Mouse (Mus musculus) intestine, embryonic 16.5 days (tissue): ENCODE measurements around the gene Cfap54. TPM values are rescaled to one million over a fixed set of nuclear protein-coding genes. Genes with fewer than 3 reads are reported as not detected.
A peak's percentile ranks its signal among the peaks of the same experiment; 100 is the strongest.

Source experiments
- ATAC-seq: fragments of 200-750 bp; cut with Nextera tagmentation; 2 replicates; pipeline ENCODE4 v1.8.0; 2017; ENCODE audit warnings: moderate TSS enrichment, moderate library complexity
- H3K27ac ChIP-seq: fragments of 300-500 bp; sonication (generic); 2 replicates; pipeline ENCODE4 v1.5.1; 2014; ENCODE audit warnings: mild to moderate bottlenecking, low read length
- H3K27me3 ChIP-seq: fragments of 300-500 bp; sonication (generic); replicated peaks from 2 replicates; pipeline ENCODE4 v1.6.1; 2014; ENCODE audit warnings: low read length, control low read depth, mixed read lengths; ENCODE audit not compliant: control insufficient read depth, insufficient read depth
- H3K36me3 ChIP-seq: fragments of 300-500 bp; sonication (generic); 2 replicates; pipeline ENCODE4 v1.6.1; 2014; ENCODE audit warnings: low read length, control low read depth; ENCODE audit not compliant: control insufficient read depth, insufficient read depth
- H3K4me1 ChIP-seq: fragments of 300-500 bp; sonication (generic); 2 replicates; pipeline ENCODE4 v1.6.1; 2014; ENCODE audit warnings: low read length, control low read depth, mixed read lengths; ENCODE audit not compliant: control insufficient read depth, insufficient read depth
- H3K4me2 ChIP-seq: fragments of 300-500 bp; sonication (generic); 2 replicates; pipeline ENCODE4 v1.6.1; 2014; ENCODE audit warnings: low read depth, low read length, control low read depth
- H3K4me3 ChIP-seq: fragments of 300-500 bp; sonication (generic); 2 replicates; pipeline ENCODE4 v1.5.1; 2014; ENCODE audit warnings: mild to moderate bottlenecking, low read length
- H3K9ac ChIP-seq: fragments of 300-500 bp; sonication (generic); 2 replicates; pipeline ENCODE4 v1.6.1; 2014; ENCODE audit warnings: low read depth, low read length
- H3K9me3 ChIP-seq: fragments of 300-500 bp; sonication (generic); 2 replicates; pipeline ENCODE4 v1.6.1; 2016; ENCODE audit warnings: low read length, control low read depth; ENCODE audit not compliant: control insufficient read depth
- WGBS: fragments of 180-500 bp; shearing (Covaris S2); extraction: QIAGEN DNeasy Blood & Tissue Kit; methylation state at CpG from one replicate; pipeline ENCODE4 v1.1.7; 2014; 5-methylcytosine and 5-hydroxymethylcytosine counted together
- polyA plus RNA-seq: library from polyadenylated mRNA; unstranded; fragments of >200 nt; fragmentation: Nextera tagmentation; extraction: Ambion mirVana; gene quantifications from 2 replicates; pipeline ENCODE4 v1.2.1, GENCODE M21; 2015

Cfap54 gene
- polyA plus RNA-seq, 1 experiment from 2014 or later: 0.09 TPM

- no peak overlapping the region for H3K4me3 ChIP-seq
- H3K27me3 ChIP-seq: no peaks in the 10 kb centered on the region
- no peak overlapping the region for H3K9ac ChIP-seq
- H3K4me1 ChIP-seq: no peaks in the 10 kb centered on the region; the same call in 1 of the 2 replicates
- no peak overlapping the region for H3K27ac ChIP-seq
- no peaks in the 10 kb centered on the region for H3K36me3 ChIP-seq
- H3K9me3 ChIP-seq: no peaks in the 10 kb centered on the region
- no peak overlapping the region for H3K4me2 ChIP-seq
- WGBS: 85% methylated on average over 7 of the region's 7 CpGs
- ATAC-seq: no peak
Observed at GRCm38 (mm10) chr10:93087504-93087903, 6.1 kb upstream of the Cfap54 start.

- WGBS: 63% methylated on average over 8 of the region's 8 CpGs
- no peak for ATAC-seq
Observed at GRCm38 (mm10) chr10:93083963-93084340, 2.5 kb upstream of the Cfap54 start.

GRCm38 (mm10) chr10:93083198-93083962 lies 2.0 kb upstream of the Cfap54 start:
- Histone ChIP-seq H3K9ac (no peak overlapping the region), H3K27me3 (no peaks in the 10 kb centered on the region), H3K36me3 (no peaks in the 10 kb centered on the region), H3K4me3 (peak overlapping the region; percentile 23; the same call in 1 of the 2 replicates), H3K4me2 (peak overlapping the region; percentile 38), H3K27ac (no peak overlapping the region), H3K4me1 (peaks cover 3% of the 10 kb centered on the region; the same call in 1 of the 2 replicates), H3K9me3 (no peaks in the 10 kb centered on the region)
- 12% methylated on average over 17 of the region's 17 CpGs for WGBS
- no peak for ATAC-seq

More at GRCm38 (mm10) chr10:93083963-93084340, 2.5 kb upstream of the Cfap54 start:
- no peak overlapping the region for H3K27ac ChIP-seq
- no peak overlapping the region for H3K4me2 ChIP-seq
- no peaks in the 10 kb centered on the region for H3K9me3 ChIP-seq
- H3K4me3 ChIP-seq: no peak overlapping the region
- no peak overlapping the region for H3K9ac ChIP-seq
- H3K27me3 ChIP-seq: no peaks in the 10 kb centered on the region
- H3K36me3 ChIP-seq: no peaks in the 10 kb centered on the region
- H3K4me1 ChIP-seq: peaks cover 3% of the 10 kb centered on the region; the same call in 1 of the 2 replicates

- Histone ChIP-seq H3K36me3 (no peaks in the 10 kb centered on the region), H3K27ac (no peak overlapping the region), H3K4me1 (peaks cover 3% of the 10 kb centered on the region; the same call in 1 of the 2 replicates), H3K27me3 (no peaks in the 10 kb centered on the region), H3K4me3 (no peak overlapping the region), H3K9ac (no peak overlapping the region), H3K9me3 (no peaks in the 10 kb centered on the region), H3K4me2 (no peak overlapping the region)
- 85% methylated on average over 3 of the region's 3 CpGs for WGBS
- no peak for ATAC-seq
Observed at GRCm38 (mm10) chr10:93079486-93079885, 1.9 kb downstream of the Cfap54 start.

GRCm38 (mm10) chr10:93077935-93078479 lies 3.4 kb downstream of the Cfap54 start:
- Histone ChIP-seq H3K27ac (no peak overlapping the region), H3K9me3 (no peaks in the 10 kb centered on the region), H3K9ac (no peak overlapping the region), H3K4me3 (no peak overlapping the region), H3K36me3 (no peaks in the 10 kb centered on the region), H3K27me3 (no peaks in the 10 kb centered on the region), H3K4me1 (0 out of 2 replicates have a peak, but pooled peaks cover 3% of the 10 kb centered on the region), H3K4me2 (no peak overlapping the region)
- ATAC-seq: no peak
- 77% methylated on average over 11 of the region's 11 CpGs for WGBS

GRCm38 (mm10) chr10:93076376-93076775 lies 5.0 kb downstream of the Cfap54 start:
- Histone ChIP-seq H3K9me3 (no peaks in the 10 kb centered on the region), H3K4me3 (no peak overlapping the region), H3K4me2 (no peak overlapping the region), H3K27me3 (no peaks in the 10 kb centered on the region), H3K9ac (no peak overlapping the region), H3K36me3 (no peaks in the 10 kb centered on the region), H3K27ac (no peak overlapping the region), H3K4me1 (0 out of 2 replicates have a peak, but pooled peaks cover 3% of the 10 kb centered on the region)
- no peak for ATAC-seq
- WGBS: 86% methylated on average over 9 of the region's 9 CpGs

- 80% methylated on average over 8 of the region's 8 CpGs for WGBS
- no peaks in the 10 kb centered on the region for H3K36me3 ChIP-seq
- H3K4me2 ChIP-seq: no peak overlapping the region
- no peaks in the 10 kb centered on the region for H3K9me3 ChIP-seq
- no peak overlapping the region for H3K4me3 ChIP-seq
- H3K9ac ChIP-seq: no peak overlapping the region
- no peak overlapping the region for H3K27ac ChIP-seq
- no peaks in the 10 kb centered on the region for H3K4me1 ChIP-seq
- no peak for ATAC-seq
- H3K27me3 ChIP-seq: no peaks in the 10 kb centered on the region
Observed at GRCm38 (mm10) chr10:93075856-93076255, 5.6 kb downstream of the Cfap54 start.

- Histone ChIP-seq H3K4me1 (peaks cover 3% of the 10 kb centered on the region; the same call in 1 of the 2 replicates), H3K27ac (no peak overlapping the region), H3K9me3 (no peaks in the 10 kb centered on the region), H3K4me2 (no peak overlapping the region), H3K4me3 (no peak overlapping the region), H3K9ac (no peak overlapping the region), H3K36me3 (no peaks in the 10 kb centered on the region), H3K27me3 (no peaks in the 10 kb centered on the region)
- no peak for ATAC-seq
- 56% methylated on average over 2 of the region's 2 CpGs for WGBS
Observed at GRCm38 (mm10) chr10:93072769-93073168, 8.6 kb downstream of the Cfap54 start.

- H3K9ac ChIP-seq: no peak overlapping the region
- ATAC-seq: no peak
- peaks cover 3% of the 10 kb centered on the region; the same call in 1 of the 2 replicates for H3K4me1 ChIP-seq
- H3K4me2 ChIP-seq: no peak overlapping the region
- no peaks in the 10 kb centered on the region for H3K27me3 ChIP-seq
- no peak overlapping the region for H3K4me3 ChIP-seq
- WGBS: 69% methylated on average over 3 of the region's 3 CpGs
- H3K9me3 ChIP-seq: no peaks in the 10 kb centered on the region
- H3K36me3 ChIP-seq: no peaks in the 10 kb centered on the region
- no peak overlapping the region for H3K27ac ChIP-seq
Observed at GRCm38 (mm10) chr10:93071753-93072152, 9.7 kb downstream of the Cfap54 start.
